Mouse (Mus musculus): ENCODE measurements around the gene Psmg3. TPM values are rescaled to one million over a fixed set of nuclear protein-coding genes. Genes with fewer than 3 reads are reported as not detected.

Gene Psmg3
- polyA plus RNA-seq, 1 experiment from 2014 or later, result 85.5 TPM

DNA sequence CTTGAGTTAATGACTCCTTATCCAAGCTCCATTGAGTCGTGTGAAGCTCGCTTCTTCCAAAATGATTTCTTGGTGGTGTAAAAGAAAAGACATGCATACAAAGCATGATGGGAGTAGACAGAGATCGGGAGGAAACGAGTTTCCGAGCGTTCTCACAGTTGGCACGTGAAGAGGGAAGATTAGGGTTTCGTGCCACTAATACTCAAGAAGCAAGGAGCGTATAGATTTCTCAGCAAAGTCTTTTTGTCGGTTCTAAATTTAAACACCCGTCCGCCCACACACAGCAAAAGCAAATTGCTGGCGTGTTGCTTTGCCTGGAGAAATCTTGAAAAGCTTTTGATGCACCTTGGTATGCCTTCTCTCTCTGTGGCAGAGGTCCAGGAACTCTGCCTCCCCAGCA is 2.7 kb upstream of the Psmg3 start:
- H3K4me2 ChIP-seq, result no peak overlapping the region
- H3K36me3 ChIP-seq (ENCODE audit: poor library complexity, severe bottlenecking), result no peaks in the 10 kb centered on the region
- peaks cover 12% of the 10 kb centered on the region for H3K4me1 ChIP-seq
- no peaks in the 10 kb centered on the region for H3K27me3 ChIP-seq
- no peak for ATAC-seq
- no peak overlapping the region for H3K27ac ChIP-seq
- no peak overlapping the region for H3K4me3 ChIP-seq
- WGBS, result 83% methylated on average over 13 of the region's 13 CpGs
- no peaks in the 10 kb centered on the region for H3K9me3 ChIP-seq (replicated peaks)
- no peak overlapping the region for H3K9ac ChIP-seq

DNA sequence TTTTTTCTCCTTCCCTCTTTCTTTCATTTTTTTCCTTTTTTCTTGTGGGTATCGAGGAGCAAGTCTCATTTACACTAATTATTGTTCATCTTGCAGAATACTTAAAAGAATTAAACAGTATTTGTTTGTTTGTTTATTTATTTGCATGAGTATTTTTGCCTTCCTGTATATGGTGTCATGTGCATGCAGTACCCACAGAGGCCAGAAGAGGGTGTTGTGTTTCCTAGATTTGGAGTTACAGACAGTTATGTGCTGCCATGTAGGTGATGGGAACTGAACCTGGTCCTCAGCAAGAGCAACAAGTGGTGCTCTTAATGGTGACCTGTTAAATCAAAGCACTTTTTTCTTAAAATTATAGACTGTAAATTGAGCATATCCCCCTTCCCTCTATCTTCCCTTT is 908 bp upstream of the Psmg3 start:
- Histone ChIP-seq H3K4me2 (no peak overlapping the region; the same call in 1 of the 2 replicates), H3K9me3 (replicated peaks) (no peaks in the 10 kb centered on the region), H3K4me1 (peaks cover 12% of the 10 kb centered on the region), H3K27ac (no peak overlapping the region), H3K4me3 (no peak overlapping the region), H3K9ac (no peak overlapping the region), H3K36me3 (ENCODE audit: poor library complexity, severe bottlenecking) (peaks cover 13% of the 10 kb centered on the region), H3K27me3 (no peaks in the 10 kb centered on the region)
- no peak for ATAC-seq
- 96% methylated on average over 1 of the region's 1 CpGs for WGBS

DNA sequence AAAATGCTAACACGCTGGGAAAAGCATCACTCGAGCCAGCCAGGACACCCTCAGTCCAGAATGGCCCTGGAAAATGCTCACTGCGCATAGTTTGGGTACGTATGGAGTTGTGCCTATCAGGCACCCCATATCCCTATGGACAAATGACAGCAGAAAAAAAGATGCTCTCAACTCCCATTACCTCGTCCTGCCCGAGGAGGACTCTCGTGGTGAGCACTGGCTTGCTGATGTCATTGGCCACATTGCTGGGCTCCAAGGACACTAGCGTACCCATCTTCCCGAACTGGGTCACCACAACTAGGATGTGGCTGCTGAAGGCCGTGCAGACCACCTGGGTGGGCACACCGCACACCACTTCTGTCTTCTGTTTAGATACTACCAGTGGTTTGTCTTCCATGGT is 738 bp downstream of the Psmg3 start:
- H3K4me1 ChIP-seq, result peaks cover 12% of the 10 kb centered on the region
- peak overlapping the region; percentile 76; the same call in 1 of the 2 replicates for H3K27ac ChIP-seq
- peak overlapping the region; percentile 88 for H3K4me3 ChIP-seq
- H3K4me2 ChIP-seq, result peak overlapping the region; percentile 95
- peaks cover 29% of the 10 kb centered on the region for H3K36me3 ChIP-seq (ENCODE audit: poor library complexity, severe bottlenecking)
- no peaks in the 10 kb centered on the region for H3K27me3 ChIP-seq
- no peaks in the 10 kb centered on the region for H3K9me3 ChIP-seq (replicated peaks)
- peak; percentile 26 for ATAC-seq
- 45% methylated on average over 11 of the region's 11 CpGs for WGBS
- H3K9ac ChIP-seq, result peak overlapping the region; percentile 84

DNA sequence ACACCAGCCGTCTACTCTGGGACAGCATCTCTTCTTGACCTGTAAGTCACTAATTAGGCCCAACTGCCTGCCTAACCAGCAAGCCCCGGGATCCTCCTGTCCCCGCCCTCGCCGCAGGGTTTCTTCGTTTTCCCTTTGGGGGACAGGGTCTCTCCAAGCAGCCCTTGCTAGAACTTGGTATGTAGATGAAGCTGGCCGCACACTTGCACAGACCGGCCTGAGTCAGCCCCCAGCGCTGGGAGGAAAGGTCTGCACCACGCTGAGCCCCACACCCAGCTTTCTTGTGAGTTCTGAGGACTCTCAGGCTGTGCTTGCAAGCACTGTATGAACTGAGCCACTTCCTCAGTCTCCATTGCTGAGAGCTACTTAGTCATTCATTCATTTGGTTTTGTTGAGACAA is 2.2 kb downstream of the Psmg3 start:
- no peak overlapping the region for H3K4me3 ChIP-seq
- peaks cover 35% of the 10 kb centered on the region for H3K36me3 ChIP-seq (ENCODE audit: poor library complexity, severe bottlenecking)
- WGBS, result 91% methylated on average over 10 of the region's 10 CpGs
- H3K9me3 ChIP-seq (replicated peaks), result no peaks in the 10 kb centered on the region
- no peak overlapping the region for H3K4me2 ChIP-seq
- ATAC-seq, result no peak
- no peaks in the 10 kb centered on the region for H3K27me3 ChIP-seq
- no peak overlapping the region for H3K27ac ChIP-seq
- peaks cover 12% of the 10 kb centered on the region for H3K4me1 ChIP-seq
- no peak overlapping the region for H3K9ac ChIP-seq

DNA sequence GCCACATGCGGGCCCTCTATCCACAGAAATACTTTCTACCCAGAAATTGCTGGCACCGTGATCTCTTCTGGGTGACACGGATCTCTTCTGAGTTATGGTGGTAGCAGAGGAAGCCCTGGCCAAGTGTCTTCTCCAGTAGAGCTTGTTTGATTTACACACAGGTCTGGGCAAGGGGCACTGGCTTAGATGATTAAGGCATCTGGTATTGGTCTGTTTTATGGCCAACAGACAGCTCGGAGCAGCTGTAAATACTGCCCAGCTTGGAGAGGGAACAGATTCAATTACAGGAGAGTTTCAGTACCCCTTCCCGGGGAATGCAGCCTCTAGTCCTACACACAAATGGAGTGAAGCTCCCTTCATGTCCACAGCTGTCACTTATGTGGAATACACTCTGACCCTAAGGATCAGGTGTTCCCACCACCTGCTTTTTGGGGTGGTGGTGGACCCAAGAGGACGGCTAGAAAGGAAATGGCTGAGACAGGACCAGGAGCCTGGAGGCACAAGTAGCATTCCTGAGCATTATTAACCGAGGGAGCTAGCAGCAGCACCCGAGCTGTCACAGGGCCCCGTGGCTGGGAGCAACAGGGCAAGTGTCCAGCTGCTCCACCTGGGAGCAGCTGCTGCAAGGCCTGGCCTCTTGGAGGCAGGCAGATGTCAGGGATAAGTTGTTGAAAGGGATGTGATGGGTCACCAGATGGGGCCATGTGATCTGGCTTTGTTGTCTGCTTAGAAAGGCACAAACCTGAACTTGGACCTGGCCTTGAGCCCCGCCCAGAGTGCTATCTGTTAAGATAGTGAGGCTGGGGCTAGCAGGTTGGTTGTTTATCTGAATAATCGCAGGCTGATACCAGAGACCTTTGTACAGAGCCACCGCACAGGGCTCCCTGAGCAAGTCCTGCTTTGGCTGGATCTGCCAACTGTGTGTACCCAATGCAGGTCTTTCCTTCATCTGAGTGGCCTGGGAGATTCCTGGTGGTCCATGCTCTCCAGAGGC is 4.9 kb downstream of the Psmg3 start:
- Histone ChIP-seq H3K36me3 (ENCODE audit: poor library complexity, severe bottlenecking) (peaks cover 35% of the 10 kb centered on the region), H3K4me2 (no peak overlapping the region), H3K27ac (no peak overlapping the region), H3K9me3 (replicated peaks) (no peaks in the 10 kb centered on the region), H3K4me3 (no peak overlapping the region), H3K9ac (no peak overlapping the region; the same call in 1 of the 2 replicates), H3K4me1 (peaks cover 12% of the 10 kb centered on the region), H3K27me3 (no peaks in the 10 kb centered on the region)
- no peak for ATAC-seq
- WGBS, result 92% methylated on average over 12 of the region's 12 CpGs

DNA sequence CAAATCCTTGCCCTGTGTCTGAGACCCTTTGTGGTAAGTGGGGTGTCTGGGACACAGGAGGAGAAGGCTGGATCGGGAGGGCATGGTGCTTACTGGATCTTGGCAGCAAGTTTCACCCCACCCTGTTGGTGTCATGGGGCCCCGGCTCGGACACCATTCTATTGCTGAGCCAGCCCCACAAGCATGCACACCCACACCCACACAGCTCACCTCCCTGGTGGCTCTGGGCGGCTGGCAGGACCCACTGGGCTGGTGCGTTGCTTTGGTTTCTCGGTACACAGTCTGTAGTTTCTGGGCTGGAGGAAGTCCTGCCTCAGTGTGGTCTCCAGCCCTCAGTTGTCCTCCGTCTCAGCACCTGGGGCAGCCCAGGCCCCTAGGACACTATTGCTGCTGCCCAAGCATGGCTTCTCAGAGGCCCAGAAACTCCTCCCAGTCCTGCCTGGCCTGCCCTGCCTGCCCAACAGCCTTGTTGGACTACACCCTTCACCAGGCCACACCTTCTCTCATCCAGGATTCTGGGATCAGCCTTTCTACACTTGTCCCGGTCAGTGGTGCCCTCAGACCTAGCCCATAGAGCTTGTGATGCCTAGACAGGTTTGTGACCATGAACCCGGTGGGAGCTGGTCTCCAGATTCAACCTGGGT is 7.0 kb downstream of the Psmg3 start, which contains the start of gene Tmem184a:
Gene Tmem184a (minus strand): TSS at position 380 of the 644 bp plus-strand sequence.
- no peak within 1 kb of the TSS for H3K4me2 ChIP-seq
- no peaks in the 10 kb centered on the region for H3K4me1 ChIP-seq
- H3K27me3 ChIP-seq, result peaks cover 5% of the 10 kb centered on the region; the same call in 1 of the 2 replicates
- no peak within 1 kb of the TSS for H3K4me3 ChIP-seq
- no peak within 1 kb of the TSS for H3K9ac ChIP-seq
- no peaks in the 10 kb centered on the region for H3K9me3 ChIP-seq (replicated peaks)
- 84% methylated on average over 9 of the region's 9 CpGs for WGBS
- no peak within 1 kb of the TSS for H3K27ac ChIP-seq
- ATAC-seq, result no peak
- H3K36me3 ChIP-seq (ENCODE audit: poor library complexity, severe bottlenecking), result peaks cover 35% of the 10 kb centered on the region

DNA sequence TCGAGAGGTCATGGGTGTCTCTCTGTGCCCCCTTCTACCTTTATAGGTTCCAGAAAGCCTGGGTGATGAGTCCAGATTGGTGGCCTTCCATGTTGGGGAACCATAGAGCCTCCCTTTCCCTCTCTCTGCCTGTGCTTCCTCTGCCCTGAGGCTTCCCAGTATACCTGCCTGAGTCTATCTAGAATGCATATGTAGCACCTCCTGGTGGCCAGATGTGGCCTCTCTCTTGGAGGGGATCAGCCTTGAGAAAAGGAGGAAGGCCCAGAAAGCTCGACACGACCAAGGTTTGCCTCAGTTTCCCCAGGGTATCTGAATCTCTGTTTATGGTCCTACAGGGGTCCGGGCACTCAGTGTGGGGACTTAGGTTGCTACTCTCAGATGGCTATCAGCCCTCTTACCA is 7.9 kb downstream of the Psmg3 start:
- Histone ChIP-seq H3K36me3 (ENCODE audit: poor library complexity, severe bottlenecking) (peaks cover 34% of the 10 kb centered on the region), H3K4me1 (no peaks in the 10 kb centered on the region), H3K4me3 (no peak overlapping the region), H3K27me3 (peaks cover 14% of the 10 kb centered on the region), H3K9ac (no peak overlapping the region), H3K4me2 (no peak overlapping the region), H3K9me3 (replicated peaks) (no peaks in the 10 kb centered on the region), H3K27ac (no peak overlapping the region)
- 50% methylated on average over 4 of the region's 4 CpGs for WGBS
- ATAC-seq, result 0 out of 2 replicates have a peak, but pooled peaks have one; percentile 37

DNA sequence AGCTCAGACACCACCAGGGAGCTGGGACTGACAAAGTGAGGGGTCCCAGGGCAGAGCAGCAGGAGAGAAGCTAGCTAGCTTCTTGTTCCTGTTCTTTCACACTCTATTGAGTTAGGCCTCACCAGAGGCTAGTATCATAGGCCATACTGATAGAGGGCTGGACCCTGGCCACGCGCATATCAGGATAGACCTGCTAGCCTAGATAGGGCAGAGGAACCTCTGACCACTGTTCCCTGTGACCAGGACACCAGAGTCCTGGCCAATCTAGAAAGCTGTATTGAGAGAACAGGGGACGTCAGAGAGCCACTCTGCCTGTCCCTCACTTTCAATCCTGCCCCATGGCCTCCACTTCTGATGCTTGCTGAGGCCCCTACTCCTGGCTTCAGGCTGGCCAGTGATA is 8.6 kb downstream of the Psmg3 start:
- H3K9ac ChIP-seq, result no peak overlapping the region
- H3K36me3 ChIP-seq (ENCODE audit: poor library complexity, severe bottlenecking), result peaks cover 26% of the 10 kb centered on the region
- no peak overlapping the region for H3K4me3 ChIP-seq
- ATAC-seq, result no peak
- H3K4me2 ChIP-seq, result no peak overlapping the region
- H3K4me1 ChIP-seq, result no peaks in the 10 kb centered on the region
- no peak overlapping the region for H3K27ac ChIP-seq
- 91% methylated on average over 3 of the region's 3 CpGs for WGBS
- H3K9me3 ChIP-seq (replicated peaks), result no peaks in the 10 kb centered on the region
- peaks cover 20% of the 10 kb centered on the region for H3K27me3 ChIP-seq

DNA sequence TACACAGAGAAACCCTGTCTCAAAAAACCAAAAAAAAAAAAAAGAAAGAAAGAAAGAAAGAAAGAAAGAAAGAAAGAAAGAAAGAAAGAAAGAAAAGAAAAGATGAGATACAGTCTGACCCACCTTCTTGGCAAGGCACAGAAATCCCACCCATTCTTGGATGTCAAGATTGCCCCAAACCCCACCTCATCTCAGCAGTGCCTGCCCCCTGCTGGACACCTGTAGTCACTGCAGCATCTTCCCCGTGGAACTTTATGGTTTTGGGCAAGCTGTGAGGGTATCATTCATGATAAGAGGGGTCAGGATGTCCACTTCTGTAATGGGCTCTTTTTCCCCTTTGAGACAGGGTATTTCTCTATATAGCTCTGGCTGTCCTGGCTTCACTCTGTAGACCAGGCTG is 9.4 kb downstream of the Psmg3 start:
- no peak overlapping the region for H3K4me3 ChIP-seq
- no peak overlapping the region for H3K4me2 ChIP-seq
- H3K4me1 ChIP-seq, result no peaks in the 10 kb centered on the region
- H3K27me3 ChIP-seq, result peaks cover 27% of the 10 kb centered on the region
- no peaks in the 10 kb centered on the region for H3K9me3 ChIP-seq (replicated peaks)
- no peak overlapping the region for H3K9ac ChIP-seq
- WGBS, result 10% methylated on average over 1 of the region's 1 CpGs
- peaks cover 19% of the 10 kb centered on the region for H3K36me3 ChIP-seq (ENCODE audit: poor library complexity, severe bottlenecking)
- no peak overlapping the region for H3K27ac ChIP-seq
- ATAC-seq, result no peak

DNA sequence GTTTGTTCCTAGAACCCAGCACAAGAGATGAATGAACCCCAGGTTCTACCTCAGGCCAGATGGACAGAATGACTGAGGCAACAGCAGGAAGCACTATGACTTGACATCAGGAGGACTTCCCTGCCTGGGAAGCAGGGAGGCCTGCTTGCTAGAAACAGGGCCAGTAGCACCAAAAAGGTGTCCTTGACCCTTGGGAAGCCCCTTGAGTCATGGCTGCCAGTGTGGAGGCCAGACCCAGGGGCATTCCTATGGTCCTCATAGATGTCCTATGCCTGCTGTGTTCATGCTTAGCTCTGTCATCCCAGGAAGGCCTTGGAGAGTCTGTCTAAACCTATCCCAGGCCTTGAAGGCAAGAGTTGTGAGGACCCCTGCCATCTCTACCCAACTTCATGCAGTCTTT is 10.2 kb downstream of the Psmg3 start:
- ATAC-seq, result no peak
- no peak overlapping the region for H3K4me2 ChIP-seq
- H3K27me3 ChIP-seq, result peaks cover 33% of the 10 kb centered on the region
- H3K4me1 ChIP-seq, result no peaks in the 10 kb centered on the region
- H3K4me3 ChIP-seq, result no peak overlapping the region
- no peaks in the 10 kb centered on the region for H3K9me3 ChIP-seq (replicated peaks)
- H3K27ac ChIP-seq, result no peak overlapping the region
- H3K36me3 ChIP-seq (ENCODE audit: poor library complexity, severe bottlenecking), result peaks cover 10% of the 10 kb centered on the region
- H3K9ac ChIP-seq, result no peak overlapping the region

DNA sequence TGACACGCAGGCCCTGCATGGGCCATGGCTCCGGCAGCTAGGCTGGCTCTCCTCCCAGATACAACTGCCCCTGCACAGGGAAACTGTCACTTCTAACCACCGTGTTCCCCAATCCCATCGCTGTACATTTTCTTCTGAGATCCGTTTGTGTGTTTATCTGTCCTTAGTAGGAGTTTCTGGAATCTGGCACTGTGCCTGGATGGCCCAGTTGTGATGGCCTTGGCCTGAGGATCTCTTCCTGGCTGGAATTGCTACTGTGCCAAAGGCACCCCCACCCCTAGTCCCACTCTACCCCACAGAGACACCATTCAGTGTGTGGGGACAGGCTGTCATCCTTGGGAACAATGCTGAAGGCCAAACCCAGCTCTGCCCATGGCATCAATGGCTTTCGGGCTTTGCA is 10.7 kb downstream of the Psmg3 start:
- Histone ChIP-seq H3K36me3 (ENCODE audit: poor library complexity, severe bottlenecking) (peaks cover 5% of the 10 kb centered on the region; the same call in 1 of the 2 replicates), H3K4me3 (no peak overlapping the region), H3K9me3 (replicated peaks) (no peaks in the 10 kb centered on the region), H3K4me2 (no peak overlapping the region), H3K27me3 (peaks cover 33% of the 10 kb centered on the region), H3K9ac (no peak overlapping the region), H3K4me1 (no peaks in the 10 kb centered on the region), H3K27ac (no peak overlapping the region)
- ATAC-seq, result no peak
- 80% methylated on average over 6 of the region's 6 CpGs for WGBS

DNA sequence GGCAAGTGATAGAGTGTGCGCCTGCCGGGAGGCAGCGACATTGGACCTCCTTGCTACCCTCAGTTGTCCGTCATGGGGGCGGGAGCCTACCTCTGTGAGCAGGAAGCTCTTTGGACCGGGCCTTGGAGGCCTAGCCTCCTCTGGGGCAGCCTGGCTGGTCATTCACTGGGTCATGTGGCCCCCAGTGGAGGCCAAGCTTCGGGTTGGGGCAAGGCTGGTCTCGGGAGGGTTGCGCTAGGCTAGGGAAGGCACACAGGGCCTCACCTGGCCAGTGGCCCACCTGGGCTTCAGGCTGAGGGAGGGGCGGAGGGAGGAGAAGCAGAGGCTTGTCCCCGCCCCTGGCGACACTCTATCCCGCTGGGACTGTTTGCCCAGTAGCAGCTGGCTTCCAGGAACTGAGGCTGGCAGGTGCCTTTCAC is 12.7 kb downstream of the Psmg3 start:
- H3K4me3 ChIP-seq, result no peak overlapping the region
- WGBS, result 15% methylated on average over 13 of the region's 13 CpGs
- no peaks in the 10 kb centered on the region for H3K4me1 ChIP-seq
- no peak for ATAC-seq
- H3K9ac ChIP-seq, result no peak overlapping the region
- no peaks in the 10 kb centered on the region for H3K36me3 ChIP-seq (ENCODE audit: poor library complexity, severe bottlenecking)
- H3K27me3 ChIP-seq, result peaks cover 33% of the 10 kb centered on the region
- no peak overlapping the region for H3K27ac ChIP-seq
- H3K9me3 ChIP-seq (replicated peaks), result peaks cover 3% of the 10 kb centered on the region; the same call in 1 of the 2 replicates
- no peak overlapping the region for H3K4me2 ChIP-seq
